Mouse (Mus musculus): Measurements from ENCODE around the gene Patl1.
"Not testable (repeated sequence)": the region's sequence is repeated elsewhere in the genome, so short reads cannot be mapped to it uniquely, and the experiment has no call there.

Patl1 gene

GRCm38 (mm10) chr19:11966201-11966636, 54.0 kb downstream of the Patl1 start:
- DNase-seq (ENCODE audit: low read depth, low spot score): peak; percentile 10

GRCm38 (mm10) chr19:11969155-11970050, 57.2 kb downstream of the Patl1 start:
- DNase-seq (ENCODE audit: low read depth, low spot score): no peak

- no peak for DNase-seq (ENCODE audit: low read depth, low spot score)
These were observed 61.5 kb downstream of the Patl1 start for GRCm38 (mm10) chr19:11973511-11974222.

GRCm38 (mm10) chr19:11974223-11974540, 62.0 kb downstream of the Patl1 start:
- DNase-seq (ENCODE audit: low read depth, low spot score): no peak

GRCm38 (mm10) chr19:11975683-11976082, 63.5 kb downstream of the Patl1 start:
- no peak for DNase-seq (ENCODE audit: low read depth, low spot score)

- DNase-seq (ENCODE audit: low read depth, low spot score): no peak
These were observed 65.2 kb downstream of the Patl1 start for GRCm38 (mm10) chr19:11977363-11977762.

GRCm38 (mm10) chr19:11980471-11980870, 68.3 kb downstream of the Patl1 start:
- DNase-seq (ENCODE audit: low read depth, low spot score): no peak

- not testable (repeated sequence) for DNase-seq (ENCODE audit: low read depth, low spot score)
These were observed 72.4 kb downstream of the Patl1 start for GRCm38 (mm10) chr19:11984614-11985013.

- no peak for DNase-seq (ENCODE audit: low read depth, low spot score)
These were observed 75.6 kb downstream of the Patl1 start for GRCm38 (mm10) chr19:11987841-11988240.

GRCm38 (mm10) chr19:11989334-11989733, 77.1 kb downstream of the Patl1 start:
- no peak for DNase-seq (ENCODE audit: low read depth, low spot score)

GRCm38 (mm10) chr19:11992034-11992433, 79.8 kb downstream of the Patl1 start:
- no peak for DNase-seq (ENCODE audit: low read depth, low spot score)

- DNase-seq (ENCODE audit: low read depth, low spot score): no peak
These were observed 80.3 kb downstream of the Patl1 start for GRCm38 (mm10) chr19:11992441-11993029.
